ENCODE assay signal across 27 mouse cellular contexts in the genomic region with DNA sequence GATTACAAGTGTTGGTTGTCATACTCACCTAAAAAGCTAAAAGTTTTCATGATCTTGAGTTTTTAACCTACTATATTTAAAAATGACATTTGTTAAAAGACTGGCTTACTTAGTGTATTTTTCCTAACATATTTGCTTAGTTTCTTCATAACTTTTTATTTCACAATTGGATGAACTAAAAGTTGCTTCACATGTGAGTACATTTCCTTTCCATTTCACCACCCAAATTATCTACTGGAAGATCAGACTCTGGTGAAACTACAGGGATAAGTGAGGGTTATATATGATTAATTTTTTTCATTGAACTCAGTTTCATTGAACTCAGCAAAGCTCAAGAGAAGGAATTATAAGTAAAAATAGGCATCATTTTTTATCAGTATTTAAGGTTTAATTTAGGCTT. TPM values are rescaled to one million over a fixed set of nuclear protein-coding genes. Genes with fewer than 3 reads are reported as not detected.
DNase-seq lines count a peak whose midpoint lies in the region; ATAC-seq and TF ChIP-seq lines count a peak whose summit lies in the region.
"Had no signal": no experiment of that assay in that cellular context is flagged by ENCODE, and none has a peak within 500 bp of the region (broad histone marks: within the 10 kb centered on the region; RNA-seq: fewer than 3 reads in every experiment).

No protein-coding gene starts in this region.

- no peak overlapping the region for H3K4me3 ChIP-seq in lung, postnatal 0 days (ENCODE audit: low read depth, low read length)
- H3K4me3 ChIP-seq: embryonic facial prominence, embryonic 13.5 days; embryonic facial prominence, embryonic 15.5 days; erythroblast, embryonic 14.5 days; forebrain, embryonic 10.5 days; forebrain, embryonic 12.5 days had no signal

- no peaks in the 10 kb centered on the region for H3K36me3 ChIP-seq in lung, postnatal 0 days (ENCODE audit: insufficient read depth, low read length)
- H3K36me3 ChIP-seq: embryonic facial prominence, embryonic 15.5 days had no signal

- peak overlapping the region; percentile 33; the same call in 1 of the 2 replicates for H3K27ac ChIP-seq in lung, postnatal 0 days (ENCODE audit: low read length)
- H3K27ac ChIP-seq: embryonic facial prominence, embryonic 13.5 days; embryonic facial prominence, embryonic 15.5 days; forebrain, embryonic 10.5 days; forebrain, embryonic 12.5 days had no signal

- no peak for TF ChIP-seq CTCF in lung, postnatal 0 days (IDR thresholded peaks at IDR 0.05)

- H3K27me3 ChIP-seq in lung, postnatal 0 days (replicated peaks; ENCODE audit: insufficient read depth, low read length), result no peaks in the 10 kb centered on the region
- H3K27me3 ChIP-seq: CH12.LX; embryonic facial prominence, embryonic 13.5 days; embryonic facial prominence, embryonic 15.5 days; forebrain, embryonic 12.5 days; Patski had no signal

- peak; percentile 37; the same call in 1 of the 2 replicates for TF ChIP-seq EP300 in lung, postnatal 0 days (IDR thresholded peaks at IDR 0.05)

- no peak for ATAC-seq in lung, postnatal 0 days
- peak; percentile 40 for ATAC-seq in granulocyte monocyte progenitor cell, adult 5-6 weeks (replicated peaks; ENCODE audit: poor library complexity, severe bottlenecking)
- ATAC-seq: activated CD4-positive, CD25-positive, alpha-beta regulatory T cell, adult 4 months; CD4-positive, CD25-positive, alpha-beta regulatory T cell, adult 4 months; forebrain, embryonic 14.5 days; forebrain, embryonic 16.5 days; Patski had no signal

- no peak overlapping the region for H3K9ac ChIP-seq in lung, postnatal 0 days (replicated peaks; ENCODE audit: low read depth)
- H3K9ac ChIP-seq: embryonic facial prominence, embryonic 13.5 days; embryonic facial prominence, embryonic 15.5 days; forebrain, embryonic 12.5 days had no signal

- no peak overlapping the region for H3K4me2 ChIP-seq in lung, postnatal 0 days (replicated peaks; ENCODE audit: low read depth, low read length)
- H3K4me2 ChIP-seq: embryonic facial prominence, embryonic 13.5 days; embryonic facial prominence, embryonic 15.5 days; forebrain, embryonic 12.5 days had no signal

- peak; percentile 71 for DNase-seq in lung, postnatal 0 days (ENCODE audit: low spot score)
- no peak for DNase-seq in lung, adult 18-20 months
- DNase-seq in adipocyte (ENCODE audit: low spot score), result peak; percentile 47
- no peak for DNase-seq in gastrocnemius, adult 18-20 months (ENCODE audit: low spot score)
- DNase-seq in gastrocnemius, adult 8-10 months (ENCODE audit: low spot score in 2 of 2), result no peak
- DNase-seq: adrenal gland, adult 2 months; adrenal gland, postnatal 10 days; adrenal gland, postnatal 25 days; B cell, adult 2 months; cerebellum, adult 11-12 months; cerebellum, adult 2 months; cerebellum, adult 9-10 months; cerebellum, postnatal 10 days; cerebellum, postnatal 25 days had no signal

- H3K4me1 ChIP-seq in lung, postnatal 0 days (ENCODE audit: insufficient read depth, low read depth, low read length), result no peaks in the 10 kb centered on the region; the same call in 1 of the 2 replicates
- H3K4me1 ChIP-seq: forebrain, embryonic 12.5 days had no signal

- no peaks in the 10 kb centered on the region for H3K9me3 ChIP-seq in lung, postnatal 0 days (ENCODE audit: low read length)
- H3K9me3 ChIP-seq: embryonic facial prominence, embryonic 13.5 days; embryonic facial prominence, embryonic 15.5 days; forebrain, embryonic 10.5 days; forebrain, embryonic 12.5 days; G1E had no signal

RNA-seq across cellular contexts. Expression of gene Tbxas1, which starts 49.3 kb away (rescaled TPM):
- 5.3 and 5.5 TPM in 2 replicates for polyA plus RNA-seq in lung, postnatal 0 days (2015; fragmentation: Nextera tagmentation; extraction: Ambion mirVana)
- total RNA-seq in granulocyte monocyte progenitor cell, adult 5-6 weeks (2014; fragmentation: Nextera tagmentation), result 12.4 and 26.0 TPM in 2 replicates
- total RNA-seq in granulocyte monocyte progenitor cell, adult 5-6 weeks (2017), result 15.0 and 15.4 TPM in 2 replicates
- total RNA-seq in gastrocnemius, adult 18-20 months (2021), result under 1 TPM; 0.48 to 0.69 TPM
- under 1 TPM; 0.51 to 0.80 (median 0.56) TPM for total RNA-seq in gastrocnemius, adult 8-10 months (2022)
- total RNA-seq: CH12.LX had no signal

RNA-seq across cellular contexts. Expression of gene Hipk2, which starts 50.1 kb away (rescaled TPM):
- polyA plus RNA-seq in lung, postnatal 0 days (2015; fragmentation: Nextera tagmentation; extraction: Ambion mirVana), result 18.4 and 23.0 TPM in 2 replicates
- 51.0 and 55.5 TPM in 2 replicates for total RNA-seq in granulocyte monocyte progenitor cell, adult 5-6 weeks (2014; fragmentation: Nextera tagmentation)
- total RNA-seq in granulocyte monocyte progenitor cell, adult 5-6 weeks (2017), result 12.8 and 17.0 TPM in 2 replicates
- 10 to 100 TPM; 74.6 to 99.1 TPM for total RNA-seq in gastrocnemius, adult 18-20 months (2021)
- 100 to 1,000 TPM in 2 of 4 experiments, 10 to 100 TPM in 2; 65.2 to 144 (median 96.6) TPM for total RNA-seq in gastrocnemius, adult 8-10 months (2022)

Comparison
In these comparisons a context has a peak if more than half of its experiments do, and no peak if none do; other contexts are left out.
1. DNase-seq: peak in lung, postnatal 0 days (single experiment) and adipocyte (single experiment); none in lung, adult 18-20 months (0 of 2), gastrocnemius, adult 18-20 months (single experiment) and gastrocnemius, adult 8-10 months (0 of 2).
2. RNA of gene Tbxas1, which starts 49.3 kb away (total RNA-seq): 12.4 to 26.0 TPM in granulocyte monocyte progenitor cell, adult 5-6 weeks; 0.48 to 0.69 TPM in gastrocnemius, adult 18-20 months and 0.51 to 0.80 TPM in gastrocnemius, adult 8-10 months; every median in the first group is over 4 times any median in the second.